Mouse (Mus musculus): ENCODE data around the gene Ptgs2. TPM values are rescaled to one million over a fixed set of nuclear protein-coding genes. Genes with fewer than 3 reads are reported as not detected.

The Ptgs2 gene
- 17.9 TPM for polyA plus RNA-seq (2012; fragmentation: generic; extraction: Trizol)
- long read RNA-seq, experiment 1, full-length matches to known transcripts, result 3 of 4 reads
- long read RNA-seq, experiment 1, partial matches to known transcripts, result 0 of 4 reads
- long read RNA-seq, experiment 1, other reads (novel, unspliced or antisense), result 1 of 4 reads
- long read RNA-seq, experiment 2, full-length matches to known transcripts, result 326 of 361 reads
- long read RNA-seq, experiment 2, partial matches to known transcripts, result 26 of 361 reads
- long read RNA-seq, experiment 2, other reads (novel, unspliced or antisense), result 9 of 361 reads

DNA sequence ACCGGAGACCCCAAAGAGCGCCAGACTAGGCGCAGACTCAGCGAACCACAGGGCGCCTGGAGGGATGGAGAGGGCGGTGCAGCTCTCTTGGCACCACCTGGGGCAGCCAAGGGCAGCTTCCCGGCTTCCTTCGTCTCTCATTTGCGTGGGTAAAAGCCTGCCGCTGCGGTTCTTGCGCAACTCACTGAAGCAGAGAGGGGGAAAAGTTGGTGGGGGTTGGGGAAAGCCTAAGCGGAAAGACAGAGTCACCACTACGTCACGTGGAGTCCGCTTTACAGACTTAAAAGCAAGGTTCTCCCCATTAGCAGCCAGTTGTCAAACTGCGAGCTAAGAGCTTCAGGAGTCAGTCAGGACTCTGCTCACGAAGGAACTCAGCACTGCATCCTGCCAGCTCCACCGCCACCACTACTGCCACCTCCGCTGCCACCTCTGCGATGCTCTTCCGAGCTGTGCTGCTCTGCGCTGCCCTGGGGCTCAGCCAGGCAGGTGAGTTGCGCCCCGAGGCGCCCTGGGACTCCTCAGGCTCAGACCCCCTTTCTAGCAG lies at the start of gene Ptgs2:
Ptgs2 (plus strand) TSS at position 242 of the 544 bp plus-strand sequence.
- TF ChIP-seq MYOD1 (IDR thresholded peaks at IDR 0.05; ENCODE audit: control insufficient read depth, insufficient read length, low read depth) (no peak), CTCF (IDR thresholded peaks at IDR 0.05; ENCODE audit: control insufficient read depth, insufficient read depth, insufficient read length) (no peak), FOSL1 (IDR thresholded peaks at IDR 0.05; ENCODE audit: insufficient read depth, low read length, poor library complexity, severe bottlenecking) (no peak), CEBPB (IDR thresholded peaks at IDR 0.05; ENCODE audit: low read depth) (peak; percentile 100), MAX (IDR thresholded peaks at IDR 0.05) (peak; percentile 87), MYOG (IDR thresholded peaks at IDR 0.05; ENCODE audit: control insufficient read depth, extremely low read depth, insufficient read length) (no peak), USF1 (IDR thresholded peaks at IDR 0.05; ENCODE audit: low read depth) (peak; percentile 94)
- H3K4me3 ChIP-seq (ENCODE audit: insufficient read depth, poor library complexity, severe bottlenecking), result peak within 1 kb of the TSS; percentile 77

GRCm38 (mm10) chr1:150050256-150050655 lies 49.6 kb upstream of the Ptgs2 start:
- Histone ChIP-seq H3K79me2 (ENCODE audit: control insufficient read depth, insufficient read depth) (no peaks in the 10 kb centered on the region), H3K4me3 (ENCODE audit: insufficient read depth, poor library complexity, severe bottlenecking) (no peak overlapping the region), H3ac (ENCODE audit: control insufficient read depth, insufficient read length, low read depth) (no peak overlapping the region), H3K27me3 (ENCODE audit: control insufficient read depth, insufficient read depth, insufficient read length) (no peaks in the 10 kb centered on the region), H3K36me3 (ENCODE audit: control insufficient read depth, insufficient read depth) (no peaks in the 10 kb centered on the region), H3K79me3 (ENCODE audit: low read depth) (no peaks in the 10 kb centered on the region)
- TF ChIP-seq MYOG (IDR thresholded peaks at IDR 0.05; ENCODE audit: control insufficient read depth, extremely low read depth, insufficient read length) (no peak), MAX (IDR thresholded peaks at IDR 0.05) (no peak), MYOD1 (IDR thresholded peaks at IDR 0.05; ENCODE audit: control insufficient read depth, insufficient read length, low read depth) (no peak), CEBPB (IDR thresholded peaks at IDR 0.05; ENCODE audit: low read depth) (no peak), CTCF (IDR thresholded peaks at IDR 0.05; ENCODE audit: control insufficient read depth, insufficient read depth, insufficient read length) (no peak), USF1 (IDR thresholded peaks at IDR 0.05; ENCODE audit: low read depth) (no peak), FOSL1 (IDR thresholded peaks at IDR 0.05; ENCODE audit: insufficient read depth, low read length, poor library complexity, severe bottlenecking) (no peak)

More for the DNA sequence above, at the start of gene Ptgs2:
- Histone ChIP-seq H3ac (ENCODE audit: control insufficient read depth, insufficient read length, low read depth) (peak within 1 kb of the TSS; percentile 96), H3K79me2 (ENCODE audit: control insufficient read depth, insufficient read depth) (peaks cover 81% of the 10 kb centered on the region), H3K36me3 (ENCODE audit: control insufficient read depth, insufficient read depth) (peaks cover 42% of the 10 kb centered on the region), H3K79me3 (ENCODE audit: low read depth) (peaks cover 37% of the 10 kb centered on the region), H3K27me3 (ENCODE audit: control insufficient read depth, insufficient read depth, insufficient read length) (no peaks in the 10 kb centered on the region)

GRCm38 (mm10) chr1:150065684-150066083 lies 34.1 kb upstream of the Ptgs2 start:
- Histone ChIP-seq H3K36me3 (ENCODE audit: control insufficient read depth, insufficient read depth) (no peaks in the 10 kb centered on the region), H3K79me2 (ENCODE audit: control insufficient read depth, insufficient read depth) (no peaks in the 10 kb centered on the region), H3K79me3 (ENCODE audit: low read depth) (no peaks in the 10 kb centered on the region), H3K4me3 (ENCODE audit: insufficient read depth, poor library complexity, severe bottlenecking) (no peak overlapping the region), H3K27me3 (ENCODE audit: control insufficient read depth, insufficient read depth, insufficient read length) (no peaks in the 10 kb centered on the region), H3ac (ENCODE audit: control insufficient read depth, insufficient read length, low read depth) (no peak overlapping the region)
- no peak for TF ChIP-seq MAX (IDR thresholded peaks at IDR 0.05)
- no peak for TF ChIP-seq CEBPB (IDR thresholded peaks at IDR 0.05; ENCODE audit: low read depth)
- TF ChIP-seq MYOD1 (IDR thresholded peaks at IDR 0.05; ENCODE audit: control insufficient read depth, insufficient read length, low read depth), result no peak
- no peak for TF ChIP-seq USF1 (IDR thresholded peaks at IDR 0.05; ENCODE audit: low read depth)
- TF ChIP-seq CTCF (IDR thresholded peaks at IDR 0.05; ENCODE audit: control insufficient read depth, insufficient read depth, insufficient read length), result no peak
- TF ChIP-seq FOSL1 (IDR thresholded peaks at IDR 0.05; ENCODE audit: insufficient read depth, low read length, poor library complexity, severe bottlenecking), result no peak
- no peak for TF ChIP-seq MYOG (IDR thresholded peaks at IDR 0.05; ENCODE audit: control insufficient read depth, extremely low read depth, insufficient read length)

DNA sequence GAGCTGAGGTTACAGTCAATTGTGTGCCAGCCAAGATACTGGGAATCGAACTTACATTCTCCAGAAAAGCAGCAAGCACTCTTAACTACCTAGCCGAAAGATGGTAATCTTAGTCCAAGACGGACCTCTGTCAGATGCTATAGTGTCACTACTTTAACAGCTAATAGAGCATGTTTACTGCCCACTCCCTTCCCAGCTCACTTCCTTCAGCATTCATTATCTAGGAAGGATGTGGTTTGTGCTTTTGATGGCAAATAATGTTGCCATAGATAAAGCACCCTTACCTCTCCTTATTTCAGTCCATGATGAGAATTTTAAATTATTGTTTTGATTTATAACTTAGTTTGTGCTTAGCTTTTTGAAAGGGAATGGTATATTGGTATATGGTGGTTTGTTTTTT lies 27.0 kb upstream of the Ptgs2 start:
- no peaks in the 10 kb centered on the region for H3K79me3 ChIP-seq (ENCODE audit: low read depth)
- no peaks in the 10 kb centered on the region for H3K79me2 ChIP-seq (ENCODE audit: control insufficient read depth, insufficient read depth)
- H3K36me3 ChIP-seq (ENCODE audit: control insufficient read depth, insufficient read depth), result no peaks in the 10 kb centered on the region
- H3K4me3 ChIP-seq (ENCODE audit: insufficient read depth, poor library complexity, severe bottlenecking), result no peak overlapping the region
- TF ChIP-seq CTCF (IDR thresholded peaks at IDR 0.05; ENCODE audit: control insufficient read depth, insufficient read depth, insufficient read length) (no peak), MYOD1 (IDR thresholded peaks at IDR 0.05; ENCODE audit: control insufficient read depth, insufficient read length, low read depth) (no peak), FOSL1 (IDR thresholded peaks at IDR 0.05; ENCODE audit: insufficient read depth, low read length, poor library complexity, severe bottlenecking) (no peak), MAX (IDR thresholded peaks at IDR 0.05) (no peak), USF1 (IDR thresholded peaks at IDR 0.05; ENCODE audit: low read depth) (no peak), MYOG (IDR thresholded peaks at IDR 0.05; ENCODE audit: control insufficient read depth, extremely low read depth, insufficient read length) (no peak), CEBPB (IDR thresholded peaks at IDR 0.05; ENCODE audit: low read depth) (no peak)
- no peak overlapping the region for H3ac ChIP-seq (ENCODE audit: control insufficient read depth, insufficient read length, low read depth)
- H3K27me3 ChIP-seq (ENCODE audit: control insufficient read depth, insufficient read depth, insufficient read length), result no peaks in the 10 kb centered on the region

- Histone ChIP-seq H3K36me3 (ENCODE audit: control insufficient read depth, insufficient read depth) (no peaks in the 10 kb centered on the region), H3K79me3 (ENCODE audit: low read depth) (no peaks in the 10 kb centered on the region), H3K27me3 (ENCODE audit: control insufficient read depth, insufficient read depth, insufficient read length) (no peaks in the 10 kb centered on the region), H3ac (ENCODE audit: control insufficient read depth, insufficient read length, low read depth) (no peak overlapping the region), H3K79me2 (ENCODE audit: control insufficient read depth, insufficient read depth) (no peaks in the 10 kb centered on the region), H3K4me3 (ENCODE audit: insufficient read depth, poor library complexity, severe bottlenecking) (no peak overlapping the region)
- TF ChIP-seq CTCF (IDR thresholded peaks at IDR 0.05; ENCODE audit: control insufficient read depth, insufficient read depth, insufficient read length), result no peak
- no peak for TF ChIP-seq USF1 (IDR thresholded peaks at IDR 0.05; ENCODE audit: low read depth)
- TF ChIP-seq MYOG (IDR thresholded peaks at IDR 0.05; ENCODE audit: control insufficient read depth, extremely low read depth, insufficient read length), result no peak
- no peak for TF ChIP-seq MAX (IDR thresholded peaks at IDR 0.05)
- no peak for TF ChIP-seq FOSL1 (IDR thresholded peaks at IDR 0.05; ENCODE audit: insufficient read depth, low read length, poor library complexity, severe bottlenecking)
- no peak for TF ChIP-seq CEBPB (IDR thresholded peaks at IDR 0.05; ENCODE audit: low read depth)
- no peak for TF ChIP-seq MYOD1 (IDR thresholded peaks at IDR 0.05; ENCODE audit: control insufficient read depth, insufficient read length, low read depth)
Measured at GRCm38 (mm10) chr1:150074609-150075008, 25.2 kb upstream of the Ptgs2 start.
